Mouse (Mus musculus): ENCODE measurements at regions not wholly inside any gene's neighbourhood (a gene's known extent, or its start where the extent isn't known, plus 50 kb on each side); places are given as distances from the start of the nearest gene placed in this dataset.

- DNase-seq (ENCODE audit: low spot score in 2 of 2) = no peak
Measured at GRCm38 (mm10) chr12:96201855-96202254, 509.8 kb downstream of the Flrt2 start.

DNA sequence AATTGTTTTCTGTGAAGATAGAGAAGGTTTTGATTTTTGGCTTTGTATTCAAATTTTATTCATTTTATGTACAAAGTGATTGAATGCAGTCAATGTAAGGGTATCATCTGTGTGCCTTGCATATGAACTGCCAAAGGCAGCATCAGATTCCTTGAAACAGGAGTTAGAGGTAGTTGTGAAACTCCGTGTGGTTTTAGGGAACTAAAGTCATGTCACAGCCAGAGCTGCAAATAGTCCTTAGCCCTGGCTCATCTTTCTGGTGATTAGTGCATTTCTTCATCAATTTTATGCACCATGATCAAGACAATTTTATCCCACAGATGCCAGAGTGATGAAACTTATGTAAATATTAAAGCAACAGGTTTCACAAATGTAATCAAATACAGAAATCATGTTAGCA is 534.4 kb downstream of the Flrt2 start:
- DNase-seq (ENCODE audit: low spot score in 2 of 2) = no peak

DNA sequence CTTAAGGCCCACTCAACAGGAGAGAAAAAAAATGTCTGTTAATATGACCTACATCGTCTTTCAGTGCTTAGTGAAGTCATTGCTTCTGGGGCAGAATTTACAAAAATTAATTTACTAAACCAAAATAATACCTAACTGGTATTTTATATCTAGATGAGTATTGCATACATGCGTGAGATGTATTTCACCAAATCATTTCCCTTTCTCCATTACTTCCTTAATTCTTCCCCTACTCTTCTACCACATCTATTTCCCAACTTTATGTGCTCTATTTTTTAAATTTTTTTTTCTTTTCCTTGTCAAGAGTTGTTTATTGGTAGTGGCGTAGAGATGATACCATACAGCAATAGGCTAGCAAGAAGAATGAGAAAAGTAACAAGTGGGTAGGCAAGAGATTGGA is 536.7 kb downstream of the Flrt2 start:
- no peak for DNase-seq (ENCODE audit: low spot score in 2 of 2)

DNA sequence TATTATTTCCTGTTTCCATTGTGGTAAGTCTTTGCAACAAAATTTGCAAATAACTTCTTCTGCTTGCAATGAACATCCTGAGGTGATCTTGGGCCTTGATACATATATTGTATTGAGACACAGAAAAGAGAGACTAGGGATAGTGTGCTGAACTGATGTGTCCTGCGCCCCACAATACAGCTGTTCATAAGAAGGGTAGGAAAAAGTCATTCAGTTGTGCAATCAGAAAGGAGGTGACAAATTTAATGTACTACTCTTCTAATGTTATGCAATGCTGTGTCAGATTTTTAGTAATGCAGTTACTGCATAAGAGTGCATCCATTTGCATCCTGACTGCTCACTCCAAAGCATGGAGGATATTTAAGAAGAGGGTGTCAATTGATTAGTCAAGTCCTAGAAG is 543.5 kb downstream of the Flrt2 start:
- no peak for DNase-seq (ENCODE audit: low spot score in 2 of 2)

DNA sequence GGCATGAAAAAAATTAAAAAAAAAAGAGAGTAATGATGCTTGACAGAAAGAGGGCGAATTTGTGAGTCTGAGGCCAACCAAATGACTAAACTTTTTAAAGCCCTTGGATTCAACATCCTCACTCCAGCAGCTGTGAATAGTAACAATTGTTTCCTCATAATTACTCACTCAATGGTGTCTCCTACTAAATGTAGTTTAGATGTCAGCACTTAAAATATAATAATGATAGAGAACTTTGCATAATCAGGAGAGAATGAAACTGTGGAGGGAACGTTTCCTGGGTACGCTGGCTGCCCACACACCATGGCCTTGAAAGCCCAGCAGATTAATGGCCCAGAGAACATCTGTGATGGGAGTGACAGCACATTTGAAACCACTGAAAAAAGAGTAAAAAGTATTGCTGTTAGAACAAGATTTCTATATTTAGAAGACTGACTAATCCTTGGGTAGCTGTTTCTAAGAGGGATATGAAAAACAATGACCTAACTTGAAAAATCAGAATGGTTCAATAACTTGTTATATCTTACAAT is 544.0 kb downstream of the Flrt2 start:
- DNase-seq (ENCODE audit: low spot score in 2 of 2) = no peak

DNA sequence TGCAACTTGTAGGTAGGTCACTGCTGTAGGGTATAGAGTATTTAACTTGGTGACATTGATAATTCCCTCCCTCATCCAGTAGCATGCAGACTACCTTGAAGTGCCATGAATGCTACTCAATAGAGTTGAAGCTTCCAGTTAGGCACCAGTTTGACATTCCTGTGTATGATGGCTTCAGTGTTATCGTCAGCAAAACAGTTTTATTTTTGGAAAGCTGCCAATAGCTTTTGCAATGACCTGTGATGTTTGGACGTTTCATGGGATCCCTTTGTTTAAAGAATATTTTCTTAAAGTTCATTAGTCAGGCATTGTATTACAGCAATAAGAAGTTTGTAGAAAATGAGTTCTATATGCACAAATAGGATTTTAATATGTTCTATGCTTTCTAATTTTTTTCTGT is 547.6 kb downstream of the Flrt2 start:
- DNase-seq (ENCODE audit: low spot score in 2 of 2) = no peak

DNA sequence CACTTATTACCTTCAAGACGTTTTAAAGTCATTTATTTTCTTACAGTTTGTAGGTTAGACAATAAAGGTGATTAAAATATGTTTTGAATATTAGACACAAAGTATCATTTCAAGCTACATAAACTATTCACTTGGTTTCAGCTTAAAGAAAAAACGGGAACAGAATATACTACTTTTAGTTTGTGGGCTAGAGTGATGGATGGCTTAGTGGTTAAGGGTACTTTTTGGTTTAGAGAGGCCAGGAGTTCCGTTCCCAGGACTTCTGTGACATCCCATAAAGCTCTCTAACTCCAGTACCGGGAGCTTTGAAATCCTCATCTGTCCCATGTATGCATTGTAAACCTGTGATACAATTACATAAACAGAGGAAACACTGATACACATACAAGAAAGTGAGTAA is 570.0 kb downstream of the Flrt2 start:
- no peak for DNase-seq (ENCODE audit: low spot score in 2 of 2)

DNA sequence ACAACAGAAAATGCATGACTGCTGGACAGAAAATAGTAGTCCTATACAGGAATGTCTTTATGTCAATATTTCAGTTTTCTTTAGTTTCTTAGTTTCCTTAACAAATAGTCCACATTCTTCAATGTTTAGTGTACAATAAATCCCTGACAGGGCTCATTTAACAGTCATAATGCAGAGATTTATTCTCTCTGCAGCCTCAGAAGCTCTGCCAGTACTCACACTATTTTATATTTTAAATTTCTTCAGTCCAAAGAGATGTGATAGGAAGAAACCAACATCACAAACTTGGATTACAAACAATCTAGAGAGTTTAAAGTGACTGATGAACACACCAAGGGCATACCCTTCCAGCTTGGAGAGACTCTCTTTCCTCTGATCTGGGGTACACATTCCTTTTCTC is 583.9 kb downstream of the Flrt2 start:
- DNase-seq (ENCODE audit: low spot score in 2 of 2) = no peak

DNA sequence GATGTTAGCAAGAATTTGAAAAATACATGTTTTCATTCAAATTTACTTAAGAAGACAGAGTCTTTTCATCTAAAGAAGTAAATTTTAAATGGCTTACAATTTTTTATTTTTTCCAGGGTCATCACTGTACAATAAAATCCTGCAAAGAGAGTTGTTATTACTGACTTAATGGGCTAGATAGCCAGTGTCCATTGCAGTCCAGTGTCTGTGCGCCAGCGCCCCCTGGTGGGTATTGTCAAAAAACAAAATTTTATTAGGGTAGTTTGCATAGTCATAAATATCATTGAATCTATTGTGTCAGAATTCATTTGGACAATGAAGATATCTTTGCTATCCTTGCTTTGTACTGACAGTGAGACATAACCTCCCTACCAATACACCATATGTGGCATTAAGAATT is 619.1 kb downstream of the Flrt2 start:
- DNase-seq (ENCODE audit: low spot score in 2 of 2) = peak in 1 of 2 experiments; percentile 11

DNA sequence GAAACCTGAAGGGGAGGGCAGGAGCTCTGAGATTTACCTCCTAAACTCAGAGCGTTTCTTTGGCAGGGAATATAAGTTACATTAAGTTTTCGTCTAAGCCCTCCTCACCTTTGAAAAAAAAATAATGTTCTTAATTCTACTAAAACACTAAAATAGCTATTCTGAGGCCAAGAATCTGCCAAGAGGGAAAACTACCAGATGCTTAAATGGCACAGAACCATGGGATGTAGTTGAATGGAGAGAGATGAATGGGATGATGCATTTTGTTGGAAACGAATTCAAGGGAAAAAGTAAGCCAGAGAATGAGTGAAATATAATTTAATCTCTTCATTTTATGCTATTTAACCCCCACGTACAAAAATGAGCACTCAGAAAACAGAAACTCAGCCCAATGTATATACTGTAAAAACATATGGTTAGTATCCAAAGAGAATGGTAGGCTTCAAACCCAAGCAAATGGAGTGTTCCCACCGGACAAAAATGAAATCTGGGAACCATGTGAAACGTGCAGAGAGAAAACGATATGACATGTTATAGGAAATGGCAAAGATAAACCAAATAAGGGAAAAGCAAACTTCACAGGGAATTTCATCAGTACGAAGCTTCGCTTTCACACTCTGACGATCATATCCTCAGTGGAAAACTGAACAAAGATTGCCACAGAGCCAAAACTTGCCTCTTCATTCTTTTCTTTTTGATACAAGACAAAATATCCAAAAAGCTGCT is 631.2 kb downstream of the Flrt2 start:
- DNase-seq (ENCODE audit: low spot score in 2 of 2) = no peak

GRCm38 (mm10) chr12:96351143-96351542 is 659.1 kb downstream of the Flrt2 start:
- DNase-seq (ENCODE audit: low spot score in 2 of 2) = no peak

GRCm38 (mm10) chr12:96378924-96379323 is 686.9 kb downstream of the Flrt2 start:
- no peak for DNase-seq (ENCODE audit: low spot score in 2 of 2)

- DNase-seq (ENCODE audit: low spot score in 2 of 2) = no peak
Measured at GRCm38 (mm10) chr12:96419104-96419503, 727.1 kb downstream of the Flrt2 start.

DNA sequence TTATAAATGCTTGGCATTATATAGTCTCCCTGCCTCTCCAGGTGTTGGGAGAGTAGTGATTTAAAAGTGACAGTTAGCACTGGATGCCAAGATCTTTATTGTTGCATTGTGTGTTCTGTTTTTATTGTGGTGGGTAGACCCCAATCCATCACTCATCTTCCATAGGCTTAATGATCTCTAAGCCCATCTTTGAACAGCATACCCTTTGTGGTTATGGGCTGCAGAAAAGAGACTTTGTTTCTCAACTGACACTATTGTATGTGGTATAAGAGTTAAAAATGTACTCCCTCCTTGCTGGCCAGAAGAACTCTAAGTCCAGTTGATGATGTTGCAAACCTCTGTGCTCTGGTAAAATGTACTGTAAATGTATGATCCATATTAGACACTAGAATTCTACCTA is 727.5 kb downstream of the Flrt2 start:
- DNase-seq (ENCODE audit: low spot score in 2 of 2) = no peak

- no peak for DNase-seq (ENCODE audit: low spot score in 2 of 2)
Measured at GRCm38 (mm10) chr12:96427589-96427988, 735.6 kb downstream of the Flrt2 start.

DNA sequence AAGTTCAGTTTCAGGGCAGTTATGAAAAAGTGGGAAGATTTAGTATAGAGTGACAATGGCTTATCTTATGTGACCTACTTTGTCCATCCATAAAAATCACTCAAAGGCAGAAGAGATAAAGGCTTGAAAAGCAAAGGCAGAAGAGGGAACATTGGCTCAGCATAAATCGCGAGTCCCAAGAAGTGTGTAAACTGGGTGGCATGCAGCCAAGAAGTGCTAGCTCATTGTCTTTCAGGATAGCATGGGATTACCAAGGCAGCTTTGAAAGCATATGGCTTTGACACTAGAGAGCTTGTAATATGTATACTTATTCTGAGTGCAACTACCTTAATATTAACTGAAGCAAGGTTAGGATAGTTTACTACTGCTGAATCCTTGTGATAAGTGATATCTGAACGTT is 750.5 kb downstream of the Flrt2 start:
- DNase-seq (ENCODE audit: low spot score in 2 of 2) = no peak

DNA sequence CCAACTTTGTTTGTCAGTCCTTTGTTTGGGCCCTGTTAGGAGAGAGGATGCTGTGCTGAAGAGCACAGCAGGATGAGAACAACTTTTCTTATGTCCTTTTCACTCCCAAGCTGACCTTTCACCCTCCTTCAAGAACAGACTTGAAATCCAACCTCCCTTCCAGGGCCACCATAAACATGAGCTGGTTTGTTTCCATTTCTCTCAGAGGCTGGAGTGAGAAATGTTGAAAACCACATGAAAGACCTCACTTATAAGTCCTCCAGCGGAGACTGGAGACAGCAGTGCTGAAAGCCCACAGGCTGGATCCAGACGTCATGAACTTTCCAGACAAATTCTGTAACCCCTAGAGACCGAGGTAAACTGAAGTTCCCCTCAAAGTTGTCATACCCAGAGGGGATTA is 761.3 kb downstream of the Flrt2 start:
- no peak for DNase-seq (ENCODE audit: low spot score in 2 of 2)

DNA sequence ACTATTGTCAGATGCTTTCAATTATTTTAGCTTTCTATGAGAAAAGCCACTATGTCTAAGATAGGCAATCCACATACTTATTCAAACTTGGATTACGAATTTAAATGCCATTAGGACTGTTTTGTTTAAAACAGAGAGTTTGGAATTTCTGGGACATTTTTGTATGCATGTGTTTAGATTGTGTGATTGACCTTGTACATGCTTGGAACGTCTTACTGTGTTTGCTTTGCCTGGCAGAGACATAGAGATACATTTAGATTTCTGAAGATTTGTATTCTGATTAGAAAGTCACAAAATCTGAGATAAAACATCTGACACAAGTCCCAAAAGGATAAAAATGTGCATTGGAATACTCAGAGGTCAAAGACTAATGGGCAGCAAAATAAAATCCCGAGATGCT is 784.3 kb downstream of the Flrt2 start:
- DNase-seq (ENCODE audit: low spot score in 2 of 2) = no peak

DNA sequence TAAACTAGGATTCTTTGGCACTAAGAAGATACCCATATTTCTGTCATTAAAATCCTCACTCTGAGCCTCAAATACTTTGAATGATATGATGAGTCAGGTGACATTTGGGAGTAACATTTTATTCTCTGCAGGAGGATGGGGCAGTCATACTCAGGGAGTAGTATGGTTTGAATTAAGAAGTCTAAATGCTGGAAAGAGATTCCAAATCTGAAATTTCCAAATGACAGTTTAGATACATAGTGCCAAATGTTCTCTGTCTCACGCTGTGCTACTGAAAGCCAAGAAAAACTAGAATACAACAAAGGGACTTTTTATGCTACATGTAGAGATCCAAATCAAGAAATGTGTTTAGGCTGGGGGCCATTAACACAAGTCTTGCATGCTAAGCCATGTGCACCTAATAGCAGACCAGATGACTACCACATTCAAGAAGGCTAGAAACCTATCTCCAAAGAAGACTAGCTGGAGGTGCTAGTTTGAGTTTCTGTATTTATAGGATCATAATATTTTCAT is 796.5 kb downstream of the Flrt2 start:
- DNase-seq (ENCODE audit: low spot score in 2 of 2) = no peak

DNA sequence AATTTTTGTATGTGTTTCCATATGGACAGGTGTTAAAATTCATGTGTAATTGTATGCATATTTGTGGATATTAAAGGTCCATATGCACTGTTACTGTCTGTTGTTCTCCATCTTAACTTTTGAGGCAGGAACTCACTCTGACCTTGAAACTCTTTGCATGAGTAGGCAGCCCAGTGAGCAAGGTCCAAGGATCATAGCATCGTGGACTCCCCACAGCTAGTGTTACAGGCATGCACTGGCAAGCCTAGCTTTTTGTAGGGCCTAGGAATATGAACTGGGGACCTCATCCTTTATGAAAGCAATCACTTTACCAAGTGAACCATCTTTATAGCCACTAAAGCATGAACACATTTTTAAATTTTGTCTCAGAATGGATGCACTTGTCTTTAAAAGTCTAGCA is 817.6 kb downstream of the Flrt2 start:
- no peak for DNase-seq (ENCODE audit: low spot score in 2 of 2)

- no peak for DNase-seq (ENCODE audit: low spot score in 2 of 2)
Measured at GRCm38 (mm10) chr12:96558824-96559223, 866.8 kb downstream of the Flrt2 start.

DNA sequence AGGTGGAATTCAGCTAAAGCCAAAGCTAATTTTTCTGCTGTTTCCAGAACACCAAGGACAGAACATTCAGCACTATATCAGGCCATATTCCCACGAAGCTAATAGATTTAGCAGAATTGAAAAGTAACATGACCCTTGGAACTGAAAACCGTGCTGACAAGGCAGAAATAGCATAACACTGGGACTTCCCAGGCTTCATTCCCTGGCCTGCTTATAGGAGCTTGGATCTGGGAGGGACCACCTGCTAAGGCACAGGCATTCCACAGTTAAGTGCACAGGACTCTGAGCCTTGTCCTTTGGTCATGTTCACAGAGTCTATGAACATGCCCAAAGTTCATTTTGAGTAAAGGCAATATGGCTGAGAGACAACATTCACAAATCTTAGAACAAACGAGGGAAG is 902.8 kb downstream of the Flrt2 start:
- no peak for DNase-seq (ENCODE audit: low spot score in 2 of 2)

DNA sequence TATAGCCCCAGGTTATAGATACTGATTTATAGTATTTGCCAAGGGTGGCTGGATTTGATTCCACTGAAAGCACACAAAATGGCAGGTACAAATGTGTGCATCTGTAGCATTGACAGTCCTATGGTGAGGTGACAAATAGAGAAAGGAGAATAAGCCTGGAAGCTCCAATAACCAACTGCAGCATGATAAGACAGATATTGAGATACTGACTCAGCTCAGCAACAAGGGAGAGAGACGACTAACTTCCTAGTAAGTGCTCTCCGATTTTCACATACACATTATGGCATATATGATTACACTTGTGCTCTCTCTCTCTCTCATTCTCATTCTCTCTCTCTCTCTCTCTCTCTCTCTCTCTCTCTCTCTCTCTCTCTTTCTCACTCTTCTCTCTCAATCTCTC is 923.1 kb downstream of the Flrt2 start:
- DNase-seq (ENCODE audit: low spot score in 2 of 2) = no peak

DNA sequence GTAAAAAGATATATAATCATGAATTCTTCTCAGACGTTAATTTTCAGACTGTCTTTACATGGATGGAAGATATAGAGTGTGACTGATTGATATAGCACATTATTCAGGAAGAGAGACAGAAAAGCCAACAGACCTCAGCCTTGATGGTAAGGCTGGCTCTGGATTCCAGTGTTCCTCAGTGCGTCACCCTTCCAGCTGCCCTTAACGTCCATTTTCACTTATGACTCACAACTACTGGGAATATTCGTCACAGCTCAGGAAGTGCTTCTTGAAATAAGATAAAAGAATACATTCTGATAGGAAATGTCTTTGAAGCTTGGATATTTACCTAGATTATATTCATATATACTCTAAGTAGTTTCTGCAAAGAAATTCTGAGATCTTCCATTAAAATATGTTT is 923.8 kb downstream of the Flrt2 start:
- DNase-seq (ENCODE audit: low spot score in 2 of 2) = no peak

Data from urinary bladder, adult 18-20 months (tissue).